Mouse (Mus musculus) kidney, postnatal 0 days (tissue): Measurements from ENCODE around the gene Alkbh5. TPM values are rescaled to one million over a fixed set of nuclear protein-coding genes. Genes with fewer than 3 reads are reported as not detected.

Experiments
- ATAC-seq: fragments of 200-750 bp; cut with Nextera tagmentation; replicated peaks from 2 replicates; pipeline ENCODE4 v1.8.0; 2017; ENCODE audit warnings: low read depth, moderate number of reproducible peaks, moderate TSS enrichment, moderate library complexity; ENCODE audit not compliant: low FRiP score
- DNase-seq: peaks from one replicate; pipeline ENCODE4 v3.0.0-alpha.2; 2016; ENCODE audit warnings: low spot score
- H3K27ac ChIP-seq: fragments of 300-500 bp; sonication (generic); 2 replicates; pipeline ENCODE4 v1.5.1; 2014; ENCODE audit warnings: mild to moderate bottlenecking
- H3K27me3 ChIP-seq: fragments of 300-500 bp; sonication (generic); 2 replicates; pipeline ENCODE4 v1.6.1; 2014; ENCODE audit warnings: low read length, mixed read lengths; ENCODE audit not compliant: insufficient read depth
- H3K36me3 ChIP-seq: fragments of 300-500 bp; sonication (generic); 2 replicates; pipeline ENCODE4 v1.6.1; 2014; ENCODE audit warnings: low read length, mixed read lengths; ENCODE audit not compliant: insufficient read depth
- H3K4me1 ChIP-seq: fragments of 300-500 bp; sonication (generic); replicated peaks from 2 replicates; pipeline ENCODE4 v1.6.1; 2014; ENCODE audit warnings: antibody characterized with exemption, low read length, mixed read lengths; ENCODE audit not compliant: insufficient read depth
- H3K4me2 ChIP-seq: fragments of 300-500 bp; sonication (generic); 2 replicates; pipeline ENCODE4 v1.6.1; 2014; ENCODE audit warnings: mild to moderate bottlenecking, low read length, moderate library complexity, mixed read lengths
- H3K4me3 ChIP-seq: fragments of 300-500 bp; sonication (generic); replicated peaks from 2 replicates; pipeline ENCODE4 v1.5.1; 2014; ENCODE audit warnings: low read depth, low read length
- H3K9ac ChIP-seq: fragments of 300-500 bp; sonication (generic); 2 replicates; pipeline ENCODE4 v1.6.1; 2014; ENCODE audit warnings: low read depth, low read length
- H3K9me3 ChIP-seq: fragments of 300-500 bp; sonication (generic); replicated peaks from 2 replicates; pipeline ENCODE4 v1.6.1; 2016; ENCODE audit warnings: low read length, inconsistent platforms, mixed read lengths
- CTCF ChIP-seq: IDR thresholded peaks from 2 replicates; pipeline ENCODE4 v1.5.1; 2016; ENCODE audit warnings: antibody characterized with exemption, low read depth, mild to moderate bottlenecking, moderate library complexity
- WGBS: fragments of 180-500 bp; shearing (Covaris S2); extraction: QIAGEN DNeasy Blood & Tissue Kit; methylation state at CpG from one replicate; pipeline ENCODE4 v1.1.7; 2014; 5-methylcytosine and 5-hydroxymethylcytosine counted together
- polyA plus RNA-seq: library from polyadenylated mRNA; unstranded; fragments of >200 nt; fragmentation: Nextera tagmentation; extraction: Ambion mirVana; gene quantifications from 2 replicates; pipeline ENCODE4 v1.2.1, GENCODE M21; 2015

Alkbh5 gene
- polyA plus RNA-seq, 1 experiment from 2014 or later, result 38.3 TPM

GRCm38 (mm10) chr11:60511893-60512292 lies 24.3 kb upstream of the Alkbh5 start:
- Histone ChIP-seq H3K4me1 (peaks cover 10% of the 10 kb centered on the region; the same call in 1 of the 2 replicates), H3K4me3 (no peak overlapping the region), H3K36me3 (no peaks in the 10 kb centered on the region), H3K27ac (no peak overlapping the region), H3K9me3 (no peaks in the 10 kb centered on the region), H3K9ac (no peak overlapping the region), H3K4me2 (no peak overlapping the region), H3K27me3 (peaks cover 3% of the 10 kb centered on the region; the same call in 1 of the 2 replicates)
- WGBS, result 80% methylated on average over 1 of the region's 1 CpGs
- TF ChIP-seq CTCF, result no peak
- DNase-seq (no peak), ATAC-seq (no peak)

DNA sequence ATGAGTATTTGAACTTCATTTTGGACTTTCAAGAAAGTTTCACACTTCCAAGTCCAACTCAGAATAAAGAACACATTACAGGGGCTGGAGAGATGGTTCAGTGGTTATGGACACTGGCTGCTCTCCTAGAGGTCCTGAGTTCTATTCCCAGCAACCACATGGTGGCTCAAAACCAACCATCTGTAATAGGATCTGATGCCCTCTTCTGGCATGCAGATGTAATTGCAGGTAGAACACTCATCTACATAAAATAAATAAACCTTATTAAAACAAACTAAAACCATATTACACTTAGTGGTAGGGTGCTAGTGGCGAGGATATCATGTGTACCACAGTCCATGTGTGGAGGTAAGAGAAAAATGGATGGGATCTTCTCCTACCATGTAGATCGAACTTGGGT lies 23.7 kb upstream of the Alkbh5 start:
- peaks cover 3% of the 10 kb centered on the region; the same call in 1 of the 2 replicates for H3K27me3 ChIP-seq
- DNase-seq (no peak), ATAC-seq (no peak)
- H3K9me3 ChIP-seq, result no peaks in the 10 kb centered on the region
- peaks cover 10% of the 10 kb centered on the region; the same call in 1 of the 2 replicates for H3K4me1 ChIP-seq
- H3K27ac ChIP-seq, result no peak overlapping the region
- TF ChIP-seq CTCF, result peak; percentile 44
- no peak overlapping the region for H3K4me2 ChIP-seq
- no peaks in the 10 kb centered on the region for H3K36me3 ChIP-seq
- no peak overlapping the region for H3K4me3 ChIP-seq
- H3K9ac ChIP-seq, result no peak overlapping the region
- 87% methylated on average over 2 of the region's 2 CpGs for WGBS

- no peak for TF ChIP-seq CTCF
- DNase-seq (no peak), ATAC-seq (no peak)
- WGBS, result 42% methylated on average over 2 of the region's 2 CpGs
- no peaks in the 10 kb centered on the region for H3K4me1 ChIP-seq
- no peak overlapping the region for H3K9ac ChIP-seq
- H3K4me2 ChIP-seq, result no peak overlapping the region
- no peaks in the 10 kb centered on the region for H3K36me3 ChIP-seq
- no peaks in the 10 kb centered on the region for H3K9me3 ChIP-seq
- no peaks in the 10 kb centered on the region for H3K27me3 ChIP-seq
- no peak overlapping the region for H3K27ac ChIP-seq
- H3K4me3 ChIP-seq, result no peak overlapping the region
These were observed 21.2 kb upstream of the Alkbh5 start for GRCm38 (mm10) chr11:60514941-60515340.

DNA sequence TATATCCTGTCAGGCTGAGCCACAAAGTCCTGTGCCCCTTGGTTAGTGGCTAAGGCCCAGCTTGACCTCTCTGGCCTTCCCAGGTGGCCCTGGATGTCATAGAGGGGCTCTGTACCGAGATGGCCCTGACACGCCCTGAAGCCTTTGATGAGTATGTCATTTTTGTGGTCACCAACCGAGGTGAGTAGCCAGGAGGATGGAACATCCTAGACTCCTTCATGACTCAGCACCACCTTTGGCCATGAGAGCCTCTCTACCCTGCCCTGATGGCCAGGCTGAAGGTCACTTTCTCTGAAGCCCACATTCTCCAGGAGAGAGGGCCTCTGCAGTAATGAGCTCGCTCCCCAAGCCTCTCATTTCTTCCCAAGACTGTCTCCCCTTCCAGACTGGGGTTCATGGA lies 17.9 kb upstream of the Alkbh5 start:
- H3K27ac ChIP-seq, result no peak overlapping the region
- no peaks in the 10 kb centered on the region for H3K36me3 ChIP-seq
- H3K9me3 ChIP-seq, result no peaks in the 10 kb centered on the region
- no peak for ATAC-seq
- H3K4me3 ChIP-seq, result no peak overlapping the region
- DNase-seq, result no peak
- H3K9ac ChIP-seq, result no peak overlapping the region
- no peaks in the 10 kb centered on the region for H3K27me3 ChIP-seq
- no peak for TF ChIP-seq CTCF
- H3K4me1 ChIP-seq, result no peaks in the 10 kb centered on the region
- WGBS, result 70% methylated on average over 4 of the region's 4 CpGs
- H3K4me2 ChIP-seq, result no peak overlapping the region

- no peak for TF ChIP-seq CTCF
- no peak for ATAC-seq
- H3K36me3 ChIP-seq, result no peaks in the 10 kb centered on the region
- WGBS, result 82% methylated on average over 5 of the region's 5 CpGs
- H3K27ac ChIP-seq, result no peak overlapping the region
- H3K4me3 ChIP-seq, result no peak overlapping the region
- DNase-seq, result no peak
- H3K9ac ChIP-seq, result no peak overlapping the region
- no peaks in the 10 kb centered on the region for H3K27me3 ChIP-seq
- H3K4me1 ChIP-seq, result no peaks in the 10 kb centered on the region
- no peaks in the 10 kb centered on the region for H3K9me3 ChIP-seq
- no peak overlapping the region for H3K4me2 ChIP-seq
These were observed 14.2 kb upstream of the Alkbh5 start for GRCm38 (mm10) chr11:60522027-60522426.

DNA sequence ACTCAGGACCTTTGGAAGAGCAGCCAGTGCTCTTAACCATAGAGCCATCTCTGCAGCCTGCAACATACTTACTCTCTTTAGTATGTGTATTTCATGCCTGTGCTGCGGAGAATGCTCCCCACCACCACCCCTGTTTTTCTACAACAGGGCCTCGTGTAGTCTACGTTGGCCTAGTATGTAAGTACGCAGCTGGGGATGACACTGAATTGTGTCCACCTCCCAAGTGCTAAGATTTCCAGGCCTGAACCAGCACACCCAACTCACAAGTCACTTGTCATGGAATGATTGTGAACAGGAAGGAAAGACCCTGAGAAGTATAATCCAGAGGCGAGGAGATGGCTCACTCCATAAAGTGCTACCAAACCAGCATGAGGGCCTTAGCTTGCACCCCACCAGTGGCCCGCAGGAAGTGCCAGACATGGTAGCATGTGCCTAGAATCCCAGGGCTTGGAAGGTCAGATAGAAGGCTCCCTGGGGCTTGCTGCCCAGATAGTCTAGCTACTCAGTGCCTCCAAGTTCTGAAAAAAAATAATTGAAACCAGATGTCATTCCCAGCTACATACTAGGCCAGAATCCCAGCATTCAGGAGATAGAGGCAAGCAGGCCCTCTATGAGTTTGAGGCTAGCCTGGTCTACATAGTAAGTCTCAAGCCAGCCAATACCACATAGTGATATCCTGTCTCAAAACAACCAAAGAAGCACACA lies 13.4 kb upstream of the Alkbh5 start:
- ATAC-seq, result no peak

More for the DNA sequence above, 13.4 kb upstream of the Alkbh5 start:
- Histone ChIP-seq H3K9me3 (no peaks in the 10 kb centered on the region), H3K27me3 (no peaks in the 10 kb centered on the region), H3K9ac (no peak overlapping the region), H3K4me3 (no peak overlapping the region), H3K36me3 (no peaks in the 10 kb centered on the region), H3K4me1 (no peaks in the 10 kb centered on the region), H3K4me2 (no peak overlapping the region), H3K27ac (no peak overlapping the region)
- DNase-seq, result no peak
- no peak for TF ChIP-seq CTCF
- 89% methylated on average over 6 of the region's 6 CpGs for WGBS
